Mouse (Mus musculus) kidney, adult 18-20 months (tissue): ENCODE results near the gene Rhox3f.
"Not testable (repeated sequence)": the region's sequence is repeated elsewhere in the genome, so short reads cannot be mapped to it uniquely, and the experiment has no call there.

Experiments used
- DNase-seq: peaks from one replicate; pipeline ENCODE4 v3.0.0; 2021

The Rhox3f gene

DNA sequence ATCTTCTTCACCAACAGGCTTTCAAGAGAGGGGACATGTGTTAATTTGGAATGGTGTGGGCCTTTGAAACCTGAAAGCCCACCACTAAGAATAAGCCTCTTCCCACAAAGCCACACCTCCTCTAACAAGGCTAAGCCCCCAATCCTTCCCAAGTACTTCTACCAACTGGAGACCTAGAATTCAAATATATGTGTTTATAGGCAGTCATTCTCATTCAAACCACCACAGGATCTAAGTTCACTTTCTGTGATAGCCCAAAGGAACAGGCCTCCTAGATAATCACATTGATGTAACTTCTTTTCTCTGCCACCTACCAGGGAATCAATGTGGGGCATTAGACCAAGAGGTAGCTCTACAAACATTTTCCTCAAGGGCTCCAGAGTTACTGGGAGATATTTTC lies at the start of gene Rhox3f:
Rhox3f (plus strand) TSS at position 301 of the 400 bp plus-strand sequence.
- not testable (repeated sequence) for DNase-seq

DNA sequence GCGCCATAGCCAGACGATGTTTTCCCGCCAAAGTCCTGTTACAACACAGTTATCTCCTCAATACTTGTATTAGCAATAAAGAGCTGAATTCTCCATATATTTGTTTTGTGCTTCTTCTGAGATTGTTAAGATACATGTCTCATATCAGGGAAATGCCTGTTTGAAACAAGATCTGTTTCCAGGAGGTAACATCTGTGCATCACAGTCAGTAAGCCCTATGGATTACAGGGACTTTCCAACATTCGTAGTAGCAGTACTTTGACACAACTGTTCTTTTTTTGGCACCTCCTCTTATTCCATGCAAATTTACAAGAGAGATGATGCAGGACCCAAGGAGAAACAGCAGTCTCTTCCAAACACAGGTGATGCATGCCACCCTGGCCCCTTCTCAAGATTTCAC lies 39.1 kb upstream of the Rhox3f start, which contains the start of gene Rhox3e:
Rhox3e (plus strand) TSS at position 301 of the 400 bp plus-strand sequence.
- DNase-seq, result not testable (repeated sequence)

- DNase-seq, result not testable (repeated sequence)
Observed at GRCm38 (mm10) chrX:37557112-37557511, 23.7 kb upstream of the Rhox3f start, which contains the start of gene Rhox4e. Gene Rhox4e (plus strand): TSS chrX:37557412.

DNA sequence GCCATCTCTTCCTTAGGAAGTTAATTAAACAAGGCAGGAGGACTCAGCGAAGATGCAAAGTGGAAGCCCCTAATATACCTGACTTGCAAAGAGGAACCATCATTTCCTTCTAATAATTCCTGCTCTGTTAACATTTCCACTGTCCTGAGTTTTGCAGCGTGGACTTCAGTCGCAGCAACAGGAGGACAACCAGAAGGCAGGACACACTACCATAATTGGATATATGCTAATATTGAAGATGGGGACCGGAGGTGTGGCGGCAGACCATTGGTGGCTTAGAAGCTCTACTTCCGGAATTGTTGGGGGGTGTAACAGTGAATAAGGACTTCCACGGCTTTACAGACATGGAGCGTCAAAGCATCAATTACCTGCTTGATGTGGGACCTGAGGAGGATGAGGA lies 9.7 kb upstream of the Rhox3f start, which contains the start of gene Rhox2f:
Rhox2f (plus strand) TSS at position 301 of the 400 bp plus-strand sequence.
- DNase-seq, result not testable (repeated sequence)

DNA sequence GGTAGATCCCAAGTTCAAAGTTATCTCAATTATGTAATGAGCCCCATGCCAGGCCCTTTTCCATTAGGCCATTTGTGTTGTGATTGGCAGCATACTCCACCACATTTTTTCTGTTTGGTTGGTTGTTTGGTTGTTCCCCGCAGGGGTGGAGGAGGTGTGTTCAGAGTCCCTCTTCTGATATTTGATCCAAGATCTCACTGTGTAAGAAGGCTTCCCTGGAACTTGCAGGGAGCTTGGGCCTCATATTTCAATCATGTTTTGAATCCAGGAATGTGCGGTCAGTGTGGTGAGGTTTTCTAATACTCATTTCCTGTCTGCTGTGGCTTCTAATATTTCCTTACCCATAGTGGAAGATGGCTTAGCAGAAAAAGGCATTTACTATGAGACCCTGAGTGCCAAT lies 8.2 kb upstream of the Rhox3f start:
- DNase-seq, result not testable (repeated sequence)

- DNase-seq, result not testable (repeated sequence)
Observed at GRCm38 (mm10) chrX:37607604-37608003, 26.8 kb downstream of the Rhox3f start, which contains the start of gene Rhox4f. Gene Rhox4f (minus strand): TSS chrX:37607704.

DNA sequence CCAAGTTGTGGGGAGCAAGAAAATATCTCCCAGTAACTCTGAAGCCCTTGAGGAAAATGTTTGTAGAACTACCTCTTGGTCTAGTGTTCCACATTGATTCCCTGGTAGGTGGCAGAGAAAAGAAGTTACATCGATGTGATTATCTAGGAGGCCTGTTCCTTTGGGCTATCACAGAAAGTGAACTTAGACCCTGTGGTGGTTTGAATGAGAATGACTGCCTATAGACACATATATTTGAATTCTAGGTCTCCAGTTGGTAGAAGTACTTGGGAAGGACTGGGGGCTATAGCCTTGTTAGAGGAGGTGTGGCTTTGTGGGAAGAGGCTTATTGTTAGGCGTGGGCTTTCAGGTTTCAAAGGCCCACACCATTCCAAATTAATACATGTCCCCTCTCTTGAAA lies 47.7 kb downstream of the Rhox3f start, which contains the start of gene Rhox3g:
Rhox3g (minus strand) TSS at position 101 of the 400 bp plus-strand sequence.
- DNase-seq, result not testable (repeated sequence)
